Mouse (Mus musculus): Measurements from ENCODE around the gene Hmcn1.

DNA sequence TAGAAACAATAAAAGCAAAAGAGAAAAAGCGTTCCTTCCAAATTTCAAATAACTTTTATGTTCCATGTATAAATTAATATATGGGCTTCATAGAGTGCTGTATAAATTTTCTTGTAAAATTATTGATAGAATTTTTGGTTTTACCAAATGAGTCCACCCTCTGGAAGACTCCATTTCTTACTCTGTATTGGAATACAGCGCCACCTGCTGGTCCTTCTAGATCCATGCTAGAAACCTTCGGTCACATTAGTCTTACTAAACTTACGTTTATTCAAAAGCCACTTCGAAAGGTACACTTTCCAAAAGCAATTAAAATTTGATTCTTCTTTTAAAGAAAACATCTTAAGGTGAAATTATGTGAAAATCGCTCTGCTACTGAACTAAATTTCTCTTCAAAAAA, 73.0 kb downstream of the Hmcn1 start:
- TF ChIP-seq CTCF (IDR thresholded peaks at IDR 0.05; ENCODE audit: low read depth, low read length) (peak; percentile 48), GATA1 (IDR thresholded peaks at IDR 0.05; ENCODE audit: borderline replicate concordance, low read length) (no peak), POLR2AphosphoS5 (IDR thresholded peaks at IDR 0.05; ENCODE audit: insufficient replicate concordance, low read depth, low read length) (no peak)
